Mouse (Mus musculus) CH12.LX (cell line): ENCODE measurements around the gene Sumo2. TPM values are rescaled to one million over a fixed set of nuclear protein-coding genes. Genes with fewer than 3 reads are reported as not detected.

Experiments used
- DNase-seq: peaks from one replicate; pipeline ENCODE4 v3.0.0-alpha.2; 2013; ENCODE audit errors: extremely low read depth
- H3K27ac ChIP-seq: 2 replicates; pipeline ENCODE4 v1.5.1; 2012; ENCODE audit warnings: low read depth, mild to moderate bottlenecking, control low read depth, moderate library complexity; ENCODE audit not compliant: insufficient read depth
- H3K27me3 ChIP-seq: replicated peaks from 2 replicates; pipeline ENCODE3; 2012; ENCODE audit warnings: inconsistent platforms
- H3K36me3 ChIP-seq, 2 experiments: replicated peaks in 1 of 2; 2 replicates each; pipeline versions ENCODE3 to v1.6.1; 2012; ENCODE audit warnings: inconsistent platforms in 1 of 2, low read length in 1 of 2, mild to moderate bottlenecking in 1 of 2, mixed read lengths in 1 of 2, moderate library complexity in 1 of 2; ENCODE audit not compliant: control insufficient read depth in 1 of 2, insufficient read depth in 1 of 2
- H3K4me1 ChIP-seq, 2 experiments: 2 replicates each; pipeline ENCODE4 v1.6.1; 2012; ENCODE audit warnings: inconsistent platforms in 1 of 2, moderate library complexity in 1 of 2; ENCODE audit not compliant: insufficient read depth in 2 of 2, control insufficient read depth in 1 of 2
- H3K4me2 ChIP-seq: 2 replicates; pipeline ENCODE4 v1.6.1; 2012; ENCODE audit warnings: low read depth, mild to moderate bottlenecking, control low read depth; ENCODE audit not compliant: poor library complexity, insufficient read depth, severe bottlenecking
- H3K4me3 ChIP-seq, 3 experiments: fragments of 150-350 bp in 1 of 3; sonication (generic) in 1 of 3; replicated peaks in 1 of 3; 2 replicates each; pipeline versions ENCODE3 to v1.5.1; 2011 to 2012; ENCODE audit warnings: low read depth in 2 of 3, low read length in 2 of 3, mild to moderate bottlenecking in 2 of 3, moderate library complexity in 2 of 3, control low read depth in 1 of 3, improper control_type of control experiment in 1 of 3, inconsistent platforms in 1 of 3, mixed read lengths in 1 of 3; ENCODE audit not compliant: poor library complexity in 1 of 3
- H3K79me2 ChIP-seq: replicated peaks from 2 replicates; pipeline ENCODE4 v1.6.1; 2012; ENCODE audit warnings: mild to moderate bottlenecking, moderate library complexity; ENCODE audit not compliant: control insufficient read depth, poor library complexity, insufficient read depth, severe bottlenecking; ENCODE audit errors: extremely low read depth
- H3K9ac ChIP-seq: 2 replicates; pipeline ENCODE4 v1.6.1; 2012; ENCODE audit warnings: low read depth, mild to moderate bottlenecking, control low read depth, moderate library complexity; ENCODE audit not compliant: insufficient read depth
- H3K9me3 ChIP-seq: replicated peaks from 2 replicates; pipeline ENCODE3; 2012; ENCODE audit warnings: low read length, inconsistent platforms, mixed read lengths
- CHD1 ChIP-seq: IDR thresholded peaks from 2 replicates; pipeline ENCODE4 v1.6.1; 2012; ENCODE audit warnings: low read depth, low read length, improper control_type of control experiment, inconsistent platforms
- CHD2 ChIP-seq: IDR thresholded peaks from 2 replicates; pipeline ENCODE4 v1.6.1; 2011; ENCODE audit warnings: low read length, improper control_type of control experiment
- CTCF ChIP-seq, 2 experiments: IDR thresholded peaks in 1 of 2; conservative IDR thresholded peaks in 1 of 2; 2 replicates each; pipeline ENCODE4 v1.5.1; 2011 to 2012; ENCODE audit warnings: low read depth in 2 of 2, low read length in 2 of 2, improper control_type of control experiment in 1 of 2, inconsistent platforms in 1 of 2, mild to moderate bottlenecking in 1 of 2, moderate library complexity in 1 of 2
- E2F4 ChIP-seq: IDR thresholded peaks from 2 replicates; pipeline ENCODE4 v1.6.1; 2011; ENCODE audit warnings: low read depth, low read length, improper control_type of control experiment; ENCODE audit not compliant: insufficient replicate concordance
- ELF1 ChIP-seq: IDR thresholded peaks from 2 replicates; pipeline ENCODE4 v1.6.1; 2014; ENCODE audit warnings: low read depth, mild to moderate bottlenecking, inconsistent platforms, low read length, improper control_type of control experiment
- EP300 ChIP-seq: IDR thresholded peaks from 2 replicates; pipeline ENCODE4 v1.6.1; 2011; ENCODE audit warnings: low read length, improper control_type of control experiment
- GABPA ChIP-seq: IDR thresholded peaks from 2 replicates; pipeline ENCODE4 v1.6.1; 2012; ENCODE audit warnings: low read depth, low read length, improper control_type of control experiment, inconsistent platforms; ENCODE audit not compliant: insufficient replicate concordance
- JUND ChIP-seq: conservative IDR thresholded peaks from 2 replicates; pipeline ENCODE4 v1.6.1; 2011; ENCODE audit warnings: low read depth, low read length, improper control_type of control experiment
- MAFK ChIP-seq: IDR thresholded peaks from 2 replicates; pipeline ENCODE4 v1.6.1; 2011; ENCODE audit warnings: low read length, improper control_type of control experiment; ENCODE audit not compliant: insufficient replicate concordance
- MEF2A ChIP-seq: IDR thresholded peaks from 2 replicates; pipeline ENCODE4 v1.6.1; 2014; ENCODE audit warnings: low read depth, mild to moderate bottlenecking, inconsistent platforms, low read length, improper control_type of control experiment, borderline replicate concordance
- MXI1 ChIP-seq: IDR thresholded peaks from 2 replicates; pipeline ENCODE4 v1.6.1; 2011; ENCODE audit warnings: mild to moderate bottlenecking, low read depth, low read length, improper control_type of control experiment
- MYC ChIP-seq: IDR thresholded peaks from 2 replicates; pipeline ENCODE4 v1.6.1; 2011; ENCODE audit warnings: low read depth, mild to moderate bottlenecking, improper control_type of control experiment, low read length
- NRF1 ChIP-seq: IDR thresholded peaks from 2 replicates; pipeline ENCODE4 v1.6.1; 2014; ENCODE audit warnings: low read depth, mild to moderate bottlenecking, inconsistent platforms, low read length, improper control_type of control experiment, moderate library complexity
- POLR2A ChIP-seq: IDR thresholded peaks from 2 replicates; pipeline ENCODE4 v1.6.1; 2011; ENCODE audit warnings: low read depth, mild to moderate bottlenecking, improper control_type of control experiment, low read length
- POLR2AphosphoS2 ChIP-seq: IDR thresholded peaks from 2 replicates; pipeline ENCODE4 v1.6.1; 2011; ENCODE audit warnings: low read depth, low read length, improper control_type of control experiment
- RCOR1 ChIP-seq: conservative IDR thresholded peaks from 2 replicates; pipeline ENCODE4 v1.6.1; 2012; ENCODE audit warnings: low read depth, mild to moderate bottlenecking, inconsistent platforms, low read length, improper control_type of control experiment
- SIN3A ChIP-seq: IDR thresholded peaks from 2 replicates; pipeline ENCODE4 v1.6.1; 2012; ENCODE audit warnings: low read length, improper control_type of control experiment, inconsistent platforms
- TCF12 ChIP-seq: IDR thresholded peaks from 2 replicates; pipeline ENCODE4 v1.6.1; 2014; ENCODE audit warnings: low read depth, mild to moderate bottlenecking, inconsistent platforms, low read length, improper control_type of control experiment
- UBTF ChIP-seq: IDR thresholded peaks from 2 replicates; pipeline ENCODE4 v1.6.1; 2012; ENCODE audit warnings: low read depth, mild to moderate bottlenecking, inconsistent platforms, low read length, improper control_type of control experiment, moderate library complexity
- USF1 ChIP-seq: IDR thresholded peaks from 2 replicates; pipeline ENCODE4 v1.6.1; 2014; ENCODE audit warnings: low read depth, mild to moderate bottlenecking, inconsistent platforms, low read length, improper control_type of control experiment
- USF2 ChIP-seq: conservative IDR thresholded peaks from 2 replicates; pipeline ENCODE4 v1.6.1; 2011; ENCODE audit warnings: low read depth, low read length, improper control_type of control experiment
- ZC3H11A ChIP-seq: IDR thresholded peaks from 2 replicates; pipeline ENCODE4 v1.6.1; 2012; ENCODE audit warnings: low read depth, mild to moderate bottlenecking, inconsistent platforms, low read length, improper control_type of control experiment
- ZMIZ1 ChIP-seq: IDR thresholded peaks from 2 replicates; pipeline ENCODE4 v1.6.1; 2012; ENCODE audit warnings: low read depth, mild to moderate bottlenecking, inconsistent platforms, low read length, improper control_type of control experiment
- ZNF384 ChIP-seq: IDR thresholded peaks from 2 replicates; pipeline ENCODE4 v1.6.1; 2012; ENCODE audit warnings: low read depth, low read length, improper control_type of control experiment, inconsistent platforms
- dilution Hi-C: fragments of 300-500 bp; cut with MboI; formaldehyde crosslinking; loops from 2 replicates; pipeline ENCODE4 v1.14.3; 2020; ENCODE audit warnings: low sequenced_read_pairs; ENCODE audit not compliant: extremely low pct_unique_long_range_greater_than_20kb, extremely low pct_ligation_motif_present
- in situ Hi-C: fragments of 300-500 bp; cut with MboI; formaldehyde crosslinking; loops from 3 replicates; pipeline ENCODE4 v1.14.3; 2019; ENCODE audit warnings: low sequenced_read_pairs, low pct_ligation_motif_present, low pct_unique_long_range_greater_than_20kb, mixed read lengths
- polyA plus RNA-seq: library from polyadenylated mRNA; unstranded; fragments of >175 nt; gene quantifications from 2 replicates; pipeline ENCODE4 v1.2.1, GENCODE M21; 2012; ENCODE audit warnings: low read depth; ENCODE audit not compliant: insufficient read length
- total RNA-seq, 2 experiments: library from RNA; depleted of rRNA; stranded (reverse); fragments of 300-350 nt in 1 of 2; fragments of >200 nt in 1 of 2; gene quantifications; 2 replicates each; pipeline ENCODE4 v1.2.3; 2012 to 2014

Gene Sumo2
- total and polyA plus RNA-seq, 3 experiments, result 480 to 1,752 (median 1,020) TPM

GRCm38 (mm10) chr11:115510507-115510888, 25.6 kb downstream of the Sumo2 start:
- Histone ChIP-seq H3K4me1 (peaks cover 39 to 72% of the 10 kb centered on the region in 2 experiments), H3K4me3 (no peak overlapping the region), H3K27me3 (no peaks in the 10 kb centered on the region), H3K9ac (0 out of 2 replicates have a peak overlapping the region, but pooled peaks have one; percentile 1), H3K36me3 (peaks cover 0 to 40% of the 10 kb centered on the region in 2 experiments), H3K9me3 (no peaks in the 10 kb centered on the region), H3K79me2 (peaks cover 85% of the 10 kb centered on the region), H3K27ac (no peak overlapping the region), H3K4me2 (peak overlapping the region; percentile 99)
- in situ Hi-C loops (no loop called here), dilution Hi-C loops (no loop called here)
- TF ChIP-seq SIN3A (peak; percentile 17; the same call in 1 of the 2 replicates), TCF12 (no peak), ZMIZ1 (no peak)
- no peak for DNase-seq

GRCm38 (mm10) chr11:115509773-115510506, 26.1 kb downstream of the Sumo2 start:
- Histone ChIP-seq H3K9ac (no peak overlapping the region), H3K4me1 (peaks cover 35 to 72% of the 10 kb centered on the region in 2 experiments), H3K36me3 (peaks cover 5 to 46% of the 10 kb centered on the region in 2 experiments), H3K27me3 (no peaks in the 10 kb centered on the region), H3K4me2 (peak overlapping the region; percentile 99), H3K27ac (peak overlapping the region; percentile 32), H3K79me2 (peaks cover 91% of the 10 kb centered on the region), H3K9me3 (no peaks in the 10 kb centered on the region), H3K4me3 (no peak overlapping the region)
- dilution Hi-C loops, result no loop called here
- TF ChIP-seq ZMIZ1 (no peak), ZNF384 (0 out of 2 replicates have a peak, but pooled peaks have one; percentile 4)
- DNase-seq, result no peak
- in situ Hi-C loops, result loop anchor here (10.0 kb wide), 1 partner anchor 205 kb away; no protein-coding TSS in a partner anchor

GRCm38 (mm10) chr11:115508061-115508460, 28.0 kb downstream of the Sumo2 start:
- Histone ChIP-seq H3K79me2 (peaks cover 98% of the 10 kb centered on the region), H3K4me2 (peak overlapping the region; percentile 57), H3K4me3 (no peak overlapping the region), H3K36me3 (peaks cover 14 to 63% of the 10 kb centered on the region in 2 experiments), H3K27ac (peak overlapping the region; percentile 62; the same call in 1 of the 2 replicates), H3K9me3 (no peaks in the 10 kb centered on the region), H3K4me1 (peaks cover 36 to 78% of the 10 kb centered on the region in 2 experiments), H3K27me3 (no peaks in the 10 kb centered on the region), H3K9ac (no peak overlapping the region)
- in situ Hi-C loops (loop anchor here (10.0 kb wide), 1 partner anchor 207 kb away; no protein-coding TSS in a partner anchor), dilution Hi-C loops (no loop called here)
- no peak for DNase-seq
- TF ChIP-seq CHD1 (no peak), POLR2AphosphoS2 (no peak), CHD2 (no peak; the same call in 1 of the 2 replicates), RCOR1 (no peak), E2F4 (no peak), ZC3H11A (no peak), MAFK (no peak), USF1 (no peak), CTCF (conservative IDR thresholded peaks at IDR 0.05 in 1 of 2, IDR thresholded peaks at IDR 0.05 in 1 of 2; ENCODE audit: low read depth in 2 of 2, low read length in 2 of 2) (no peak), TCF12 (peak; percentile 94), ZNF384 (no peak), JUND (no peak), GABPA (no peak), NRF1 (no peak), MYC (peak; percentile 71; the same call in 1 of the 2 replicates), ELF1 (no peak), MXI1 (peak; percentile 72; the same call in 1 of the 2 replicates), SIN3A (peak; percentile 68; the same call in 1 of the 2 replicates), MEF2A (0 out of 2 replicates have a peak, but pooled peaks have one; percentile 22), UBTF (no peak), EP300 (peak; percentile 63; the same call in 1 of the 2 replicates), POLR2A (no peak), USF2 (no peak)
